Mouse (Mus musculus): ENCODE results near the gene Sstr3. TPM values are rescaled to one million over a fixed set of nuclear protein-coding genes. Genes with fewer than 3 reads are reported as not detected.

The Sstr3 gene
- 0.05 TPM in 1 of 2 replicates, not detected in the other for polyA plus RNA-seq (2012; rRNA removed; ENCODE audit: low replicate concordance)

GRCm38 (mm10) chr15:78544561-78545001 lies at the start of gene Sstr3:
TSS of gene Sstr3 (minus strand) at chr15:78544685.

GRCm38 (mm10) chr15:78572658-78573397 lies 28.3 kb upstream of the Sstr3 start, which contains the start of gene Rac2:
TSS of gene Rac2 (minus strand) at chr15:78572783.

GRCm38 (mm10) chr15:78530671-78531450 lies 13.6 kb downstream of the Sstr3 start, which contains the start of gene C1qtnf6:
TSS of gene C1qtnf6 (minus strand) at chr15:78531416.

GRCm38 (mm10) chr15:78494968-78495406 lies 49.5 kb downstream of the Sstr3 start, which contains the start of gene Il2rb:
TSS of gene Il2rb (minus strand) at chr15:78495271.

Other genes with a start within 250 kb of the Sstr3 start
- gene Csf2rb2, start 239.0 kb downstream of the Sstr3 start, polyA plus RNA-seq (2012; rRNA removed; ENCODE audit: low replicate concordance) = 55.3 and 56.9 TPM in 2 replicates
- gene Csf2rb, start 218.9 kb downstream of the Sstr3 start, polyA plus RNA-seq (2012; rRNA removed; ENCODE audit: low replicate concordance) = 74.1 and 78.6 TPM in 2 replicates
- gene Tex33, start 148.8 kb downstream of the Sstr3 start, polyA plus RNA-seq (2012; rRNA removed; ENCODE audit: low replicate concordance) = not detected in 2 replicates
- gene Tst, start 138.8 kb downstream of the Sstr3 start, polyA plus RNA-seq (2012; rRNA removed; ENCODE audit: low replicate concordance) = 116 and 135 TPM in 2 replicates
- gene Mpst, start 138.3 kb downstream of the Sstr3 start, polyA plus RNA-seq (2012; rRNA removed; ENCODE audit: low replicate concordance) = 224 and 360 TPM in 2 replicates
- gene Kctd17, start 116.1 kb downstream of the Sstr3 start, polyA plus RNA-seq (2012; rRNA removed; ENCODE audit: low replicate concordance) = 221 and 397 TPM in 2 replicates
- 1.8 and 3.1 TPM in 2 replicates for gene Tmprss6, start 76.1 kb downstream of the Sstr3 start, polyA plus RNA-seq (2012; rRNA removed; ENCODE audit: low replicate concordance)
- 34.7 and 55.9 TPM in 2 replicates for gene Il2rb, start 49.4 kb downstream of the Sstr3 start, polyA plus RNA-seq (2012; rRNA removed; ENCODE audit: low replicate concordance)
- 62.0 and 80.0 TPM in 2 replicates for gene C1qtnf6, start 13.3 kb downstream of the Sstr3 start, polyA plus RNA-seq (2012; rRNA removed; ENCODE audit: low replicate concordance)
- 365 and 836 TPM in 2 replicates for gene Rac2, start 28.1 kb upstream of the Sstr3 start, polyA plus RNA-seq (2012; rRNA removed; ENCODE audit: low replicate concordance)
- gene Cyth4, start 52.4 kb upstream of the Sstr3 start, polyA plus RNA-seq (2012; rRNA removed; ENCODE audit: low replicate concordance) = 90.5 and 121 TPM in 2 replicates
- 0.10 and 0.24 TPM in 2 replicates for gene Elfn2, start 174.1 kb upstream of the Sstr3 start, polyA plus RNA-seq (2012; rRNA removed; ENCODE audit: low replicate concordance)
- 124 and 195 TPM in 2 replicates for gene Mfng, start 228.8 kb upstream of the Sstr3 start, polyA plus RNA-seq (2012; rRNA removed; ENCODE audit: low replicate concordance)